Mouse (Mus musculus) megakaryocyte, embryonic 14.5 days (primary cell): Measurements from ENCODE around the gene Kcnk2. TPM values are rescaled to one million over a fixed set of nuclear protein-coding genes. Genes with fewer than 3 reads are reported as not detected.
A peak's percentile ranks its signal among the peaks of the same experiment; 100 is the strongest.

Experiments
- H3K27me3 ChIP-seq: replicated peaks from 2 replicates; pipeline ENCODE3; 2012; ENCODE audit warnings: inconsistent platforms
- H3K36me3 ChIP-seq: replicated peaks from 2 replicates; pipeline ENCODE3; 2012; ENCODE audit warnings: low read length, inconsistent platforms, mixed read lengths
- H3K4me1 ChIP-seq: 2 replicates; pipeline ENCODE4 v1.6.1; 2012; ENCODE audit warnings: inconsistent platforms
- H3K4me3 ChIP-seq: replicated peaks from 2 replicates; pipeline ENCODE3; 2012; ENCODE audit warnings: moderate library complexity, mild to moderate bottlenecking, inconsistent platforms
- H3K9me3 ChIP-seq: 2 replicates; pipeline ENCODE4 v1.6.1; 2012; ENCODE audit warnings: inconsistent platforms
- FLI1 ChIP-seq: IDR thresholded peaks from 2 replicates; pipeline ENCODE4 v1.6.1; 2012; ENCODE audit warnings: low read length, inconsistent platforms, mixed read lengths
- GATA1 ChIP-seq: IDR thresholded peaks from 3 replicates; pipeline ENCODE4 v1.6.1; 2012; ENCODE audit warnings: mixed read lengths, low read length, inconsistent platforms, borderline replicate concordance
- polyA plus RNA-seq: library from polyadenylated mRNA; stranded (reverse); fragments of >175 nt; gene quantifications from 2 replicates; pipeline ENCODE4 v1.2.3, GENCODE M21; 2012; ENCODE audit warnings: low replicate concordance; ENCODE audit not compliant: insufficient read depth

Gene Kcnk2
- polyA plus RNA-seq, 1 experiment, result not detected

- Histone ChIP-seq H3K4me1 (no peaks in the 10 kb centered on the region), H3K9me3 (peaks cover 35% of the 10 kb centered on the region), H3K36me3 (no peaks in the 10 kb centered on the region), H3K4me3 (no peak overlapping the region), H3K27me3 (peaks cover 3% of the 10 kb centered on the region)
- no peak for TF ChIP-seq GATA1
- TF ChIP-seq FLI1, result no peak
These were observed 52.9 kb downstream of the Kcnk2 start for GRCm38 (mm10) chr1:189349205-189349604.

- peaks cover 24% of the 10 kb centered on the region for H3K9me3 ChIP-seq
- H3K4me1 ChIP-seq, result peaks cover 3% of the 10 kb centered on the region; the same call in 1 of the 2 replicates
- H3K27me3 ChIP-seq, result peaks cover 24% of the 10 kb centered on the region
- no peaks in the 10 kb centered on the region for H3K36me3 ChIP-seq
- TF ChIP-seq FLI1, result no peak
- TF ChIP-seq GATA1, result no peak
- no peak overlapping the region for H3K4me3 ChIP-seq
These were observed 56.9 kb downstream of the Kcnk2 start for GRCm38 (mm10) chr1:189345166-189345565.

GRCm38 (mm10) chr1:189343301-189344251, 58.5 kb downstream of the Kcnk2 start:
- Histone ChIP-seq H3K4me3 (peak overlapping the region; percentile 65), H3K36me3 (no peaks in the 10 kb centered on the region), H3K4me1 (peaks cover 3% of the 10 kb centered on the region; the same call in 1 of the 2 replicates), H3K27me3 (peaks cover 24% of the 10 kb centered on the region), H3K9me3 (peaks cover 16% of the 10 kb centered on the region)
- TF ChIP-seq FLI1 (no peak), GATA1 (no peak)

GRCm38 (mm10) chr1:189342416-189343104, 59.5 kb downstream of the Kcnk2 start:
- TF ChIP-seq GATA1, result no peak
- TF ChIP-seq FLI1, result no peak
- Histone ChIP-seq H3K36me3 (no peaks in the 10 kb centered on the region), H3K4me3 (no peak overlapping the region), H3K9me3 (peaks cover 16% of the 10 kb centered on the region), H3K4me1 (peaks cover 3% of the 10 kb centered on the region; the same call in 1 of the 2 replicates), H3K27me3 (peaks cover 24% of the 10 kb centered on the region)

- Histone ChIP-seq H3K4me3 (no peak overlapping the region), H3K4me1 (peaks cover 3% of the 10 kb centered on the region; the same call in 1 of the 2 replicates), H3K9me3 (peaks cover 22% of the 10 kb centered on the region), H3K27me3 (peaks cover 24% of the 10 kb centered on the region), H3K36me3 (no peaks in the 10 kb centered on the region)
- TF ChIP-seq GATA1 (no peak), FLI1 (no peak)
These were observed 60.6 kb downstream of the Kcnk2 start for GRCm38 (mm10) chr1:189341381-189341917.

- H3K4me3 ChIP-seq, result no peak overlapping the region
- TF ChIP-seq FLI1 (no peak), GATA1 (no peak)
- H3K9me3 ChIP-seq, result peaks cover 12% of the 10 kb centered on the region
- H3K4me1 ChIP-seq, result no peaks in the 10 kb centered on the region
- no peaks in the 10 kb centered on the region for H3K27me3 ChIP-seq
- no peaks in the 10 kb centered on the region for H3K36me3 ChIP-seq
These were observed 86.2 kb downstream of the Kcnk2 start for GRCm38 (mm10) chr1:189315896-189316295.

- Histone ChIP-seq H3K4me3 (peak overlapping the region; percentile 7), H3K4me1 (no peaks in the 10 kb centered on the region), H3K9me3 (peaks cover 12% of the 10 kb centered on the region), H3K27me3 (no peaks in the 10 kb centered on the region), H3K36me3 (no peaks in the 10 kb centered on the region)
- TF ChIP-seq GATA1 (no peak), FLI1 (no peak)
These were observed 87.6 kb downstream of the Kcnk2 start for GRCm38 (mm10) chr1:189314495-189314894.

GRCm38 (mm10) chr1:189313750-189314149, 88.3 kb downstream of the Kcnk2 start:
- TF ChIP-seq FLI1, result no peak
- TF ChIP-seq GATA1, result no peak
- peaks cover 7% of the 10 kb centered on the region for H3K9me3 ChIP-seq
- H3K36me3 ChIP-seq, result no peaks in the 10 kb centered on the region
- H3K4me3 ChIP-seq, result no peak overlapping the region
- no peaks in the 10 kb centered on the region for H3K27me3 ChIP-seq
- H3K4me1 ChIP-seq, result no peaks in the 10 kb centered on the region

- Histone ChIP-seq H3K27me3 (no peaks in the 10 kb centered on the region), H3K4me1 (no peaks in the 10 kb centered on the region), H3K4me3 (no peak overlapping the region), H3K9me3 (peaks cover 17% of the 10 kb centered on the region), H3K36me3 (no peaks in the 10 kb centered on the region)
- TF ChIP-seq GATA1, result no peak
- TF ChIP-seq FLI1, result no peak
These were observed 91.9 kb downstream of the Kcnk2 start for GRCm38 (mm10) chr1:189310145-189310544.
